Mouse (Mus musculus): ENCODE results near the gene Cacul1.

DNA sequence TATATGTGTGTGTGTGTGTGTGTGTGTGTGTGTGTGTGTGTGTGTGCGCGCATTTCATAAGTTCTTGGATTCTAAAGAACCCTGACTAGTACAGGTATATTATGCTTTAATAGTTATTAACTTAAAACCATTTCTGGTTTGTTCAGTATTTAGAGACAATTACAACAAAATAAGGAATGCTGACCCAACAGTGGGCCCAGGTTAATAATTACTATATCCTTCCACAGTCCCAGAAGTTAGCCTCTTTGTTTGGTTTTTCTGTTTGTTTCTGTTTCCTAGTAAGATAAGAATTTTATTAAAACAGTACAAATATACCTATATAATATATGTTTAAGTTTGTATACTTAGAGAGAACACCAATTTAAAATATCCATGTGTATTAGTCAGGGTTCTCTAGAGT, 2.4 kb upstream of the Cacul1 start:
- no peak for TF ChIP-seq CTCF (IDR thresholded peaks at IDR 0.05; ENCODE audit: control insufficient read depth, insufficient read depth, insufficient replicate concordance, low read depth, low read length)
- TF ChIP-seq POLR2A (IDR thresholded peaks at IDR 0.05; ENCODE audit: control insufficient read depth, low read depth, low read length) = no peak

Data from testis, adult 2 months (tissue).